Mouse (Mus musculus): ENCODE data around the gene Maml2. TPM values are rescaled to one million over a fixed set of nuclear protein-coding genes. Genes with fewer than 3 reads are reported as not detected.

The Maml2 gene
- polyA plus RNA-seq, 1 experiment: not detected

DNA sequence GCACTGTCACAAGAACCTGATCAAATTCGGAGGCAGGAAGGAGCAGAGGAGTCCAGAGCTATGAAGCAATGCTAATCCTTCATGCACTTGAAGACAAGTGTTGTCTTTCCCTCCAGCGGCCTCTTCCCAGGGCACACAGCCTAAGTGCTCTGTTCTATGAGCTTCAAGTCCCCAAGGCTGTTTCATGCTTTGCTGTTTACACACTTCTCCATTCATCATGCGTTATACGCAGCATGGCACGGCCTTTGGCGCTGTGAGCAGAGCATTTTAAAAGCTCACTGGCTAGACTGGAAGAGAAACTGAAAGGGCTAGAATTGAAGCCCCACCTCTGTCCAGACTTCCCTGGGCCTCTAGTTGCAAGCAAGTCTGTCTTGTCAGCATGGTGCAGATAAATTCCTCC lies 6.2 kb downstream of the Maml2 start:
- 65% methylated on average over 6 of the region's 6 CpGs for WGBS
- H3K27ac ChIP-seq (ENCODE audit: insufficient read depth, low read depth, low read length): no peak overlapping the region
- H3K4me3 ChIP-seq (ENCODE audit: insufficient read depth, low read depth, low read length): no peak overlapping the region
- TF ChIP-seq CTCF (IDR thresholded peaks at IDR 0.05; ENCODE audit: insufficient read depth, low read depth, low read length): no peak
- TF ChIP-seq POLR2A (IDR thresholded peaks at IDR 0.05; ENCODE audit: insufficient read depth, low read depth, low read length): no peak
- H3K4me1 ChIP-seq (ENCODE audit: control insufficient read depth, insufficient read depth, low read length): peaks cover 14% of the 10 kb centered on the region

DNA sequence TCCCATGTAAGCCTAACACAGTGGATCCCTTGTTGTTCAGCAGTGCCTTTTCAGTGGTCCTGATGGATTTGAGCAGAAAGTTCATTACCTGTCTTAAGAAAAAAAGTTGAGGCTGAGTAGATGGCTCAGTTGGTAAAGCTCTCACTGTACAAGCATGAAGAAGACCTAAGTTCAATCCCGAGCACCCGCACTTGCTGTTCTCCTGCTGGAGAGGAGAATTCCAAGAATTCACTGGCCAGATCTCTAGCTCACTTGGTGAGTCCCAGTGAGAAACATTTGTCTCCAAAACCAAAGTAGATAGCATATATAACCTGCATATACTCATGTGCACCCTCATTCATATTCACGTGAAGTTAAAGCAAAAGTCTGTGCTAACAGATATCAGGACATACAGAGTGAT lies 8.7 kb downstream of the Maml2 start:
- WGBS: 96% methylated on average over 3 of the region's 3 CpGs
- Histone ChIP-seq H3K27ac (ENCODE audit: insufficient read depth, low read depth, low read length) (no peak overlapping the region), H3K4me1 (ENCODE audit: control insufficient read depth, insufficient read depth, low read length) (no peaks in the 10 kb centered on the region; the same call in 1 of the 2 replicates), H3K4me3 (ENCODE audit: insufficient read depth, low read depth, low read length) (no peak overlapping the region)
- TF ChIP-seq CTCF (IDR thresholded peaks at IDR 0.05; ENCODE audit: insufficient read depth, low read depth, low read length): no peak
- no peak for TF ChIP-seq POLR2A (IDR thresholded peaks at IDR 0.05; ENCODE audit: insufficient read depth, low read depth, low read length)

DNA sequence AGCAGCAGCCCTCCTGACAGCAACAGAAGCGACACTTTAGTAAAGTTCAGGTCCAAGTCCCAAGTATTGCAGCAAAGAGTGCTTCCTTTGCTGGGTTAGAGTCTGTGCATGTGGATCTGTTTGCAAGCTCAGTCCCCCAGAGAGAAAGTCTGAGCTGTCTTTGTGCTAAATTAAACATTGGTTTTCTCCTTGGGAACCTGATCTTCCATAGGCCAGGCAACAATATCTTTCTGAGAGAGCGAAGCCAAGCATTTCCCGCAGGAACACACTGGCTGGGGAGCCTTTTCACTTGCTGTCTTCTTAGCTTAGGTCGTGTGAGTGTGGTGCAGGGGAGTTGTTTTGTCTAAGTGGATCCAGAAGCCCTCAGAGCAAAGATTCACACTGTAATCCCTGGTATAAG lies 9.5 kb downstream of the Maml2 start:
- H3K4me1 ChIP-seq (ENCODE audit: control insufficient read depth, insufficient read depth, low read length): no peaks in the 10 kb centered on the region; the same call in 1 of the 2 replicates
- WGBS: 44% methylated on average over 4 of the region's 4 CpGs
- no peak for TF ChIP-seq POLR2A (IDR thresholded peaks at IDR 0.05; ENCODE audit: insufficient read depth, low read depth, low read length)
- no peak for TF ChIP-seq CTCF (IDR thresholded peaks at IDR 0.05; ENCODE audit: insufficient read depth, low read depth, low read length)
- no peak overlapping the region for H3K4me3 ChIP-seq (ENCODE audit: insufficient read depth, low read depth, low read length)
- 0 out of 2 replicates have a peak overlapping the region, but pooled peaks have one; percentile 23 for H3K27ac ChIP-seq (ENCODE audit: insufficient read depth, low read depth, low read length)

DNA sequence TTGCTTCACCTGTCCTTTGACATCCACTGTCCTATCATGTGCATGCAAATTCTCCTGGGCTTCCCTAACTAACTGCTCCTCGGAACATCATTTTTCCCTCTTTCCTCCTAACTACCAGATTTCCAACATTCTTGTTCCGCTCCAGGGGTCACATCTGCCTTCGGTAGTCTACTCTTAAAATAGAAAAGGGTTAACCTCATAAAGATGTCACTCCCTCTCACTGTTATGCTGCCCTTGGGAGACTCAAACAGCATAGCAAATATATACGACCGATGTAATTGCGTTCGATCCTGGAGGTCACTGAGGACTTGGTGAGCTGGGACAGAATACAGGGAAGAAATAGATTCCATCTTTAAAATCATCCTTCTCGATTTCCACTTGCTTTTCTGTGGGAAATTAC lies 11.0 kb downstream of the Maml2 start:
- TF ChIP-seq CTCF (IDR thresholded peaks at IDR 0.05; ENCODE audit: insufficient read depth, low read depth, low read length) (no peak), POLR2A (IDR thresholded peaks at IDR 0.05; ENCODE audit: insufficient read depth, low read depth, low read length) (no peak)
- Histone ChIP-seq H3K27ac (ENCODE audit: insufficient read depth, low read depth, low read length) (no peak overlapping the region), H3K4me1 (ENCODE audit: control insufficient read depth, insufficient read depth, low read length) (no peaks in the 10 kb centered on the region; the same call in 1 of the 2 replicates), H3K4me3 (ENCODE audit: insufficient read depth, low read depth, low read length) (no peak overlapping the region)
- WGBS: 90% methylated on average over 8 of the region's 8 CpGs

DNA sequence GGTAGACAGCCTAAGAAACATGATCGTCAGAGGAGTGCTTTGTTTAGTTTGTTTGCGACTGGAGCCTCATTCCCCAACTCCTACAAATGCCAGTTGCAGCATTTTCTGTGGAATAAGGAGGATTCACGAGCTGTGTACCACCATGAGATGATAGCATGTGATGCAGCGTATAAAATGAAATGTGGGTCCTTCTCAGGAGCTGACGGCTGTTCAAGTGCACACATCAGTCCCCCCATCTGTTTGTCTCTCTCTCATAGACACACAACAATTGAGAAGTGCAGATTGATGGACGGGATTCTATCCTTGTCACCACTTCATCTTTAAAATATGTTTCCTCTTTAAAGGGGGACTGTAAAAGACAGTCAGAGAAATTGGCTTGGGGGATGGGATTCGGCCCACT lies 12.1 kb downstream of the Maml2 start:
- Histone ChIP-seq H3K4me3 (ENCODE audit: insufficient read depth, low read depth, low read length) (no peak overlapping the region), H3K27ac (ENCODE audit: insufficient read depth, low read depth, low read length) (no peak overlapping the region), H3K4me1 (ENCODE audit: control insufficient read depth, insufficient read depth, low read length) (no peaks in the 10 kb centered on the region)
- no peak for TF ChIP-seq POLR2A (IDR thresholded peaks at IDR 0.05; ENCODE audit: insufficient read depth, low read depth, low read length)
- no peak for TF ChIP-seq CTCF (IDR thresholded peaks at IDR 0.05; ENCODE audit: insufficient read depth, low read depth, low read length)
- WGBS: 84% methylated on average over 7 of the region's 7 CpGs

DNA sequence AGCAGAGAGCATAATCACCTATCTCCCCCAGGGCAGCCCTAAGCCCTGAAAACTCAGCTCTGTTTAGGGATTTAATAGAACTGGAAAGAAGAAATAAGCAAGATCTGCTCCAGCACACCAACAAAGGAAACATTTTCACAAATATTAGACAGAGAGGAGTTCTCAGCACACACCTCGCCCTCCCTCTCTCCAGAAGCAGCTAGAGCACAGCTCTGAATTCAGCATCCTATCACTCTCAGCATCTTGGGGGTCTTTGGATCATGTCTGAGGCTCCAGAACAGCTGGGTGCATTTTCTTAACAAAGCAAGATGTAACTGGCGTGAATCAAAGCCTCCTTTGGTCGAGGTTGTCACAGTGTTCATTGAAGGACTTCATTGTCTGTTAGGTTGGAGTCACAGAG lies 12.5 kb downstream of the Maml2 start:
- Histone ChIP-seq H3K4me1 (ENCODE audit: control insufficient read depth, insufficient read depth, low read length) (no peaks in the 10 kb centered on the region), H3K4me3 (ENCODE audit: insufficient read depth, low read depth, low read length) (no peak overlapping the region), H3K27ac (ENCODE audit: insufficient read depth, low read depth, low read length) (no peak overlapping the region)
- WGBS: 63% methylated on average over 3 of the region's 3 CpGs
- TF ChIP-seq POLR2A (IDR thresholded peaks at IDR 0.05; ENCODE audit: insufficient read depth, low read depth, low read length): no peak
- no peak for TF ChIP-seq CTCF (IDR thresholded peaks at IDR 0.05; ENCODE audit: insufficient read depth, low read depth, low read length)

DNA sequence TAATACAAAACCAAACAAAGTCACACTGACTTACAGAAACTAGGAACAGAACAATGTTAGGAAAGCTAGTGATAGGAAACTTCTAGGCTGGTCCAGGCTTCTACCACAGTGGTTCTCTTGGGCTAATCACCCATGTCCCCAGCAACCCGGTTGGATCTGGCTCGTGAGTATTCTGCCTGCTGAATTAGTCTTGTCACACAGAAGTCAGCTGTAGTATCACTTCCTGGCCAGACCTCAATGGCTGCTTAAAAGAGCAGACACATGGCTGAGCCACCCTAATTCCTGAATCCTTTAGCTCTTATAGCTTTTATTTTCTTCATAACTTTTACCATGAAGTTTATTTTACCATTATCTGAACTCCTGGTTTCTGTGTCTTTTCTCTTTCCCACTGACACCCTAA lies 13.3 kb downstream of the Maml2 start:
- TF ChIP-seq CTCF (IDR thresholded peaks at IDR 0.05; ENCODE audit: insufficient read depth, low read depth, low read length): no peak
- no peak for TF ChIP-seq POLR2A (IDR thresholded peaks at IDR 0.05; ENCODE audit: insufficient read depth, low read depth, low read length)
- Histone ChIP-seq H3K27ac (ENCODE audit: insufficient read depth, low read depth, low read length) (no peak overlapping the region), H3K4me3 (ENCODE audit: insufficient read depth, low read depth, low read length) (no peak overlapping the region), H3K4me1 (ENCODE audit: control insufficient read depth, insufficient read depth, low read length) (no peaks in the 10 kb centered on the region)
- 41% methylated on average over 2 of the region's 2 CpGs for WGBS

DNA sequence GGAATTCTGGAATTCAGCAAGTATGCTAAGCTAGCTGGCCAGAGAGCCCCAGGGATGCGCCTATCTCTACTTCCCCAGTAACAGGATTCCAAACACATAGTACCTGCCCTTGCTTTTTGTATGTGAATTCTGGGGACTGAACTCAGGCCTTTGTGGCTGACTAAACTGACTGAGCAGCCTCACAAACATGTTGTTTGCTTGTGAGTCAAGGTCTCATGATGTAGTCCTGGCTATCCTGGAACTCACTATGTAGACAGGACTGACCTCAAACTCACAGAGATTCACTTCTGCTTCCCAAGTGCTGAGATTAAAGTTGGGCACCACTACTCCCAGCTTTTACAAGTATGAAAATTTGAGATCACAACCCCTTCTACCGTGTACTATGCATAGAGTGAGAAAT lies 16.2 kb downstream of the Maml2 start:
- Histone ChIP-seq H3K27ac (ENCODE audit: insufficient read depth, low read depth, low read length) (no peak overlapping the region), H3K4me3 (ENCODE audit: insufficient read depth, low read depth, low read length) (no peak overlapping the region), H3K4me1 (ENCODE audit: control insufficient read depth, insufficient read depth, low read length) (no peaks in the 10 kb centered on the region)
- 94% methylated on average over 2 of the region's 2 CpGs for WGBS
- TF ChIP-seq POLR2A (IDR thresholded peaks at IDR 0.05; ENCODE audit: insufficient read depth, low read depth, low read length): no peak
- TF ChIP-seq CTCF (IDR thresholded peaks at IDR 0.05; ENCODE audit: insufficient read depth, low read depth, low read length): no peak

DNA sequence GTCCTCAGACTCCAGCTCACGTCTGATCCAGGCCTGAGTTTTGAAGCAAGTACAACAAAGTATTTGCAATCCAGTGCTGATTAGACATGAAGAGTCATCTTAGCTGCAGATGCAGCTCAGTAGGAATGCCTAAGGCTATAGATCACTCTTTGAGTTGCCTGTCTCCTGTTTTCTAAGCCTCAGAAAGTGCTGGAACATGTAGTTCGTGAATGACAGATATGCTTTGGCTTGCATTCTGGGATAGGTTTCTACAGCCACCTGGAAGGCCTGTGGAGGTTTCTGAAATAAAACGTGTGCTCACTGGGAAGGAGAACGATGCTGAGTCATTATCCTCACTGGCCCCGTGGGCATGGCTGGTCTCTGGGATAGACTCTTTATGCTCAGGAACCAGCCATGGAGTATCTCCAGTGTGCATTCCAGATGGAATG lies 16.8 kb downstream of the Maml2 start:
- 68% methylated on average over 5 of the region's 5 CpGs for WGBS
- Histone ChIP-seq H3K4me3 (ENCODE audit: insufficient read depth, low read depth, low read length) (no peak overlapping the region), H3K4me1 (ENCODE audit: control insufficient read depth, insufficient read depth, low read length) (no peaks in the 10 kb centered on the region), H3K27ac (ENCODE audit: insufficient read depth, low read depth, low read length) (no peak overlapping the region)
- TF ChIP-seq CTCF (IDR thresholded peaks at IDR 0.05; ENCODE audit: insufficient read depth, low read depth, low read length): no peak
- TF ChIP-seq POLR2A (IDR thresholded peaks at IDR 0.05; ENCODE audit: insufficient read depth, low read depth, low read length): no peak

DNA sequence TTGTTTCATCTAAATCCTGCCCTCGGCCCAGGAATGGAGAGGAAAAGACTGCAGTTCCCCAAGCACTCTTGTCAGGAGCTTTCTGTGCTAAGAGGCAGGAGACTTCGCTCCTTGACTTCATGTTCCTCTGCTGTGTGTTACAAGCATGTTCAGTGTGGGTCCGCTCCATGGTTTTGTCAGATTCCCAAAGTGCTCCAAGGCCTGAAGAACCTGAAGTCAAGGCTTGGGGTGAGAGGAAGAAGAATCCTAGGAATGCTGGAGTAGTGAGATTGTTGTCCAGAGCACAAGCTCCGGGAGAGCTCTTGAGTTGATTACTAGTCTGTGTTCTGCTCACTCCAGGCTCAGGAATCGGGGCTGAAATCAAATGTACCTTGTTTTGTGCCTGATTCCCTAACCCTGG lies 17.6 kb downstream of the Maml2 start:
- Histone ChIP-seq H3K4me3 (ENCODE audit: insufficient read depth, low read depth, low read length) (no peak overlapping the region), H3K27ac (ENCODE audit: insufficient read depth, low read depth, low read length) (no peak overlapping the region), H3K4me1 (ENCODE audit: control insufficient read depth, insufficient read depth, low read length) (no peaks in the 10 kb centered on the region)
- 75% methylated on average over 5 of the region's 5 CpGs for WGBS
- no peak for TF ChIP-seq POLR2A (IDR thresholded peaks at IDR 0.05; ENCODE audit: insufficient read depth, low read depth, low read length)
- TF ChIP-seq CTCF (IDR thresholded peaks at IDR 0.05; ENCODE audit: insufficient read depth, low read depth, low read length): no peak
